Mouse (Mus musculus) CH12.LX (cell line): ENCODE measurements at regions not wholly inside any gene's neighbourhood (a gene's known extent, or its start where the extent isn't known, plus 50 kb on each side); places are given as distances from the start of the nearest gene placed in this dataset.

ENCODE experiments used
- DNase-seq: peaks from one replicate; pipeline ENCODE4 v3.0.0-alpha.2; 2013; ENCODE audit errors: extremely low read depth
- H3K27ac ChIP-seq: 2 replicates; pipeline ENCODE4 v1.5.1; 2012; ENCODE audit warnings: low read depth, mild to moderate bottlenecking, control low read depth, moderate library complexity; ENCODE audit not compliant: insufficient read depth
- H3K27me3 ChIP-seq: replicated peaks from 2 replicates; pipeline ENCODE3; 2012; ENCODE audit warnings: inconsistent platforms
- H3K36me3 ChIP-seq, 2 experiments: replicated peaks in 1 of 2; 2 replicates each; pipeline versions ENCODE3 to v1.6.1; 2012; ENCODE audit warnings: inconsistent platforms in 1 of 2, low read length in 1 of 2, mild to moderate bottlenecking in 1 of 2, mixed read lengths in 1 of 2, moderate library complexity in 1 of 2; ENCODE audit not compliant: control insufficient read depth in 1 of 2, insufficient read depth in 1 of 2
- H3K4me1 ChIP-seq, 2 experiments: 2 replicates each; pipeline ENCODE4 v1.6.1; 2012; ENCODE audit warnings: inconsistent platforms in 1 of 2, moderate library complexity in 1 of 2; ENCODE audit not compliant: insufficient read depth in 2 of 2, control insufficient read depth in 1 of 2
- H3K4me2 ChIP-seq: 2 replicates; pipeline ENCODE4 v1.6.1; 2012; ENCODE audit warnings: low read depth, mild to moderate bottlenecking, control low read depth; ENCODE audit not compliant: poor library complexity, insufficient read depth, severe bottlenecking
- H3K4me3 ChIP-seq, 3 experiments: fragments of 150-350 bp in 1 of 3; sonication (generic) in 1 of 3; replicated peaks in 1 of 3; 2 replicates each; pipeline versions ENCODE3 to v1.5.1; 2011 to 2012; ENCODE audit warnings: low read depth in 2 of 3, low read length in 2 of 3, mild to moderate bottlenecking in 2 of 3, moderate library complexity in 2 of 3, control low read depth in 1 of 3, improper control_type of control experiment in 1 of 3, inconsistent platforms in 1 of 3, mixed read lengths in 1 of 3; ENCODE audit not compliant: poor library complexity in 1 of 3
- H3K79me2 ChIP-seq: replicated peaks from 2 replicates; pipeline ENCODE4 v1.6.1; 2012; ENCODE audit warnings: mild to moderate bottlenecking, moderate library complexity; ENCODE audit not compliant: control insufficient read depth, poor library complexity, insufficient read depth, severe bottlenecking; ENCODE audit errors: extremely low read depth
- H3K9ac ChIP-seq: 2 replicates; pipeline ENCODE4 v1.6.1; 2012; ENCODE audit warnings: low read depth, mild to moderate bottlenecking, control low read depth, moderate library complexity; ENCODE audit not compliant: insufficient read depth
- H3K9me3 ChIP-seq: replicated peaks from 2 replicates; pipeline ENCODE3; 2012; ENCODE audit warnings: low read length, inconsistent platforms, mixed read lengths
- BHLHE40 ChIP-seq: IDR thresholded peaks from 2 replicates; pipeline ENCODE4 v1.6.1; 2011; ENCODE audit warnings: mild to moderate bottlenecking, low read depth, low read length, improper control_type of control experiment
- CHD2 ChIP-seq: IDR thresholded peaks from 2 replicates; pipeline ENCODE4 v1.6.1; 2011; ENCODE audit warnings: low read length, improper control_type of control experiment
- CTCF ChIP-seq, 2 experiments: IDR thresholded peaks in 1 of 2; conservative IDR thresholded peaks in 1 of 2; 2 replicates each; pipeline ENCODE4 v1.5.1; 2011 to 2012; ENCODE audit warnings: low read depth in 2 of 2, low read length in 2 of 2, improper control_type of control experiment in 1 of 2, inconsistent platforms in 1 of 2, mild to moderate bottlenecking in 1 of 2, moderate library complexity in 1 of 2
- ELF1 ChIP-seq: IDR thresholded peaks from 2 replicates; pipeline ENCODE4 v1.6.1; 2014; ENCODE audit warnings: low read depth, mild to moderate bottlenecking, inconsistent platforms, low read length, improper control_type of control experiment
- GABPA ChIP-seq: IDR thresholded peaks from 2 replicates; pipeline ENCODE4 v1.6.1; 2012; ENCODE audit warnings: low read depth, low read length, improper control_type of control experiment, inconsistent platforms; ENCODE audit not compliant: insufficient replicate concordance
- HCFC1 ChIP-seq: IDR thresholded peaks from 2 replicates; pipeline ENCODE4 v1.6.1; 2012; ENCODE audit warnings: low read depth, mild to moderate bottlenecking, inconsistent platforms, low read length, improper control_type of control experiment
- JUN ChIP-seq: IDR thresholded peaks from 2 replicates; pipeline ENCODE4 v1.6.1; 2011; ENCODE audit warnings: low read depth, mild to moderate bottlenecking, low read length, improper control_type of control experiment, moderate library complexity; ENCODE audit not compliant: insufficient read depth
- JUND ChIP-seq: conservative IDR thresholded peaks from 2 replicates; pipeline ENCODE4 v1.6.1; 2011; ENCODE audit warnings: low read depth, low read length, improper control_type of control experiment
- MEF2A ChIP-seq: IDR thresholded peaks from 2 replicates; pipeline ENCODE4 v1.6.1; 2014; ENCODE audit warnings: low read depth, mild to moderate bottlenecking, inconsistent platforms, low read length, improper control_type of control experiment, borderline replicate concordance
- MXI1 ChIP-seq: IDR thresholded peaks from 2 replicates; pipeline ENCODE4 v1.6.1; 2011; ENCODE audit warnings: mild to moderate bottlenecking, low read depth, low read length, improper control_type of control experiment
- NELFE ChIP-seq: IDR thresholded peaks from 2 replicates; pipeline ENCODE4 v1.6.1; 2011; ENCODE audit warnings: low read depth, low read length, improper control_type of control experiment
- POLR2AphosphoS2 ChIP-seq: IDR thresholded peaks from 2 replicates; pipeline ENCODE4 v1.6.1; 2011; ENCODE audit warnings: low read depth, low read length, improper control_type of control experiment
- RAD21 ChIP-seq: IDR thresholded peaks from 2 replicates; pipeline ENCODE4 v1.6.1; 2011; ENCODE audit warnings: low read depth, mild to moderate bottlenecking, low read length, improper control_type of control experiment, moderate library complexity
- TCF12 ChIP-seq: IDR thresholded peaks from 2 replicates; pipeline ENCODE4 v1.6.1; 2014; ENCODE audit warnings: low read depth, mild to moderate bottlenecking, inconsistent platforms, low read length, improper control_type of control experiment
- UBTF ChIP-seq: IDR thresholded peaks from 2 replicates; pipeline ENCODE4 v1.6.1; 2012; ENCODE audit warnings: low read depth, mild to moderate bottlenecking, inconsistent platforms, low read length, improper control_type of control experiment, moderate library complexity
- USF1 ChIP-seq: IDR thresholded peaks from 2 replicates; pipeline ENCODE4 v1.6.1; 2014; ENCODE audit warnings: low read depth, mild to moderate bottlenecking, inconsistent platforms, low read length, improper control_type of control experiment
- USF2 ChIP-seq: conservative IDR thresholded peaks from 2 replicates; pipeline ENCODE4 v1.6.1; 2011; ENCODE audit warnings: low read depth, low read length, improper control_type of control experiment
- ZC3H11A ChIP-seq: IDR thresholded peaks from 2 replicates; pipeline ENCODE4 v1.6.1; 2012; ENCODE audit warnings: low read depth, mild to moderate bottlenecking, inconsistent platforms, low read length, improper control_type of control experiment
- ZKSCAN1 ChIP-seq: IDR thresholded peaks from 2 replicates; pipeline ENCODE4 v1.6.1; 2012; ENCODE audit warnings: low read depth, inconsistent platforms, low read length, improper control_type of control experiment, borderline replicate concordance
- ZMIZ1 ChIP-seq: IDR thresholded peaks from 2 replicates; pipeline ENCODE4 v1.6.1; 2012; ENCODE audit warnings: low read depth, mild to moderate bottlenecking, inconsistent platforms, low read length, improper control_type of control experiment
- ZNF384 ChIP-seq: IDR thresholded peaks from 2 replicates; pipeline ENCODE4 v1.6.1; 2012; ENCODE audit warnings: low read depth, low read length, improper control_type of control experiment, inconsistent platforms
- dilution Hi-C: fragments of 300-500 bp; cut with MboI; formaldehyde crosslinking; loops from 2 replicates; pipeline ENCODE4 v1.14.3; 2020; ENCODE audit warnings: low sequenced_read_pairs; ENCODE audit not compliant: extremely low pct_unique_long_range_greater_than_20kb, extremely low pct_ligation_motif_present
- in situ Hi-C: fragments of 300-500 bp; cut with MboI; formaldehyde crosslinking; loops from 3 replicates; pipeline ENCODE4 v1.14.3; 2019; ENCODE audit warnings: low sequenced_read_pairs, low pct_ligation_motif_present, low pct_unique_long_range_greater_than_20kb, mixed read lengths

- Histone ChIP-seq H3K4me1 (no peaks in the 10 kb centered on the region), H3K4me3 (no peak overlapping the region), H3K9me3 (no peaks in the 10 kb centered on the region), H3K4me2 (no peak overlapping the region), H3K9ac (no peak overlapping the region), H3K36me3 (no peaks in the 10 kb centered on the region), H3K27me3 (no peaks in the 10 kb centered on the region), H3K27ac (no peak overlapping the region), H3K79me2 (no peaks in the 10 kb centered on the region)
- DNase-seq = no peak
- dilution Hi-C loops = no loop called here
- in situ Hi-C loops = no loop called here
- no peak for TF ChIP-seq USF1
- TF ChIP-seq UBTF = no peak
- TF ChIP-seq ZNF384 = no peak
- no peak for TF ChIP-seq CTCF (conservative IDR thresholded peaks at IDR 0.05 in 1 of 2, IDR thresholded peaks at IDR 0.05 in 1 of 2; ENCODE audit: low read depth in 2 of 2, low read length in 2 of 2)
- no peak for TF ChIP-seq ZKSCAN1
Observed at GRCm38 (mm10) chr2:84537957-84538356, 61.4 kb upstream of the Tfpi start.

DNA sequence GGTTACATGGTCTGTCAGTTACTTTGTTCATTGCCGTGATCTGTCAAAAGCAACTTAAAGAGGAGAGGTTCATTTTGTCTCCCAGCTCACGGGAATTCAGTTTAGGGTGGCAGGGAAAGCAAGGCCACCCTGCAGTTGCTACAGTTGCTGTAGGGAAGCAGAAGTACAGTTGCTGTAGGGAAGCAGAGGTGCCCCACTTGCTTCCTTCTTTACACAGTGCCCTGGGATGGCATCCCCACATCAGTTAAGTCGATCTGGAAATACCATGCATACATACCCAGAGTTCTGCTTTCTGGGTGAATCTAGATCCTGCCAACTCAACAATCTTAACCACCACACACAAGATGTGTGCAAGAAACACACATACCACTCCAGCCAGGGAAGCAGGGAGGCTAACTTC lies 54.6 kb upstream of the Tfpi start:
- dilution Hi-C loops (no loop called here), in situ Hi-C loops (no loop called here)
- Histone ChIP-seq H3K4me3 (no peak overlapping the region), H3K27ac (no peak overlapping the region), H3K9ac (no peak overlapping the region), H3K9me3 (no peaks in the 10 kb centered on the region), H3K36me3 (no peaks in the 10 kb centered on the region), H3K79me2 (no peaks in the 10 kb centered on the region), H3K4me1 (peaks cover 0 to 5% of the 10 kb centered on the region in 2 experiments; a peak in 1 of 4 replicates), H3K27me3 (no peaks in the 10 kb centered on the region), H3K4me2 (no peak overlapping the region)
- TF ChIP-seq NELFE (no peak), JUN (no peak), TCF12 (no peak), POLR2AphosphoS2 (no peak), RAD21 (no peak), UBTF (no peak), CTCF (conservative IDR thresholded peaks at IDR 0.05 in 1 of 2, IDR thresholded peaks at IDR 0.05 in 1 of 2; ENCODE audit: low read depth in 2 of 2, low read length in 2 of 2) (no peak), ZMIZ1 (no peak), USF2 (no peak), ZNF384 (no peak), ZC3H11A (no peak), BHLHE40 (no peak), GABPA (no peak), MEF2A (no peak), HCFC1 (no peak), JUND (no peak), MXI1 (no peak), CHD2 (no peak), ELF1 (no peak)
- no peak for DNase-seq
